Mouse (Mus musculus) brain, adult 2 months (tissue): ENCODE results near the gene Pax9.

Source experiments
- DNase-seq: peaks from one replicate; pipeline ENCODE4 v3.0.0; 2011; ENCODE audit warnings: low read depth, low spot score

Pax9 gene

DNA sequence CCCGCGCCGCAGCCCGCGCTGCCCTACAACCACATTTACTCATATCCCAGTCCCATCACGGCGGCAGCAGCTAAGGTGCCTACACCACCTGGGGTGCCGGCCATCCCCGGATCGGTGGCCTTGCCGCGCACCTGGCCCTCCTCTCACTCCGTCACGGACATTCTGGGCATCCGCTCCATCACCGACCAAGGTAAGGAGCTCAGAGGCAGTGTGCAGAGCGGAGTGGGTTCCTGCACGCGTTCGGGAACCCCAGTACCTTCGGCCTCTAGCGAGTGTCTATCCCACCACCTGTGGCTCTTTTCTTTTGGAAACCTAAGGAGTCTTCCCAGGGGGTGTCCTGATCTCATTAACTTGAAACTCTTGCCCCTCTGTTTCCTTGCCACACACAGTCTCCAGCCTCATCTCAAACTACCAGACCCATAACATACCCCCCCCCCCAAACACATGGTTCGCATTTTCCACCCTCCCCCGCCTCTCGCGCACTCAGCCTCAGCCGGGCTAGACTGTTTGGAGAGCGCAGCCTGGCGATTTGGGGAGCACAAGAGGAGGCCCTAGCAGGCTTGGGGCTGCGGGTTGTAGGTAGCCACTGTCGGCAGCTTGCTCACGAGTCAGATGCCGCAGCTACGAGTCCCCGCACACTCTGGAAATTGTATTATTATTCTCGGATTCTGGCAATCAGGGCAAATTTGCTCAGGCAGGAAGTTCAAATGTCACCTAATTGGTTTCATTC lies 5.6 kb downstream of the Pax9 start:
- no peak for DNase-seq

DNA sequence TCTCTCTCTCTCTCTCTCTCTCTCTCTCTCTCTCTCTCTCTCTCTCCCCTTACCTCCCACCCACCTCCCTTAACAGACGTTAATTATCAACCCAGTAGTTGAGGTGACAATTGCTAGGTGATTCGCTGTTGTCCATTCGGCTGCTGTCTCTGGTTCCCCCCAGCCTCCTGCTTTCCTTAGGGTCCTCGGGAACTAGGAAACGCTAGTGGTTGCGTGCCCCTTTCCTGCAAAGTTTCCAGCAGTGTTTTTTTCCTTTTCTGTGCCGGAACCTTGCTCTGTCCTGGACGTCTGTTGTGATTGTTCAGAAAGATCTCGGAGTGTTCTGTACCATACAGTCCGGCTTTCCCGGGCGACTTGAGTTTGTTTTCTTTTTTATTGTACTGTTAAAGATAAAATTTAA lies 6.2 kb downstream of the Pax9 start:
- no peak for DNase-seq

DNA sequence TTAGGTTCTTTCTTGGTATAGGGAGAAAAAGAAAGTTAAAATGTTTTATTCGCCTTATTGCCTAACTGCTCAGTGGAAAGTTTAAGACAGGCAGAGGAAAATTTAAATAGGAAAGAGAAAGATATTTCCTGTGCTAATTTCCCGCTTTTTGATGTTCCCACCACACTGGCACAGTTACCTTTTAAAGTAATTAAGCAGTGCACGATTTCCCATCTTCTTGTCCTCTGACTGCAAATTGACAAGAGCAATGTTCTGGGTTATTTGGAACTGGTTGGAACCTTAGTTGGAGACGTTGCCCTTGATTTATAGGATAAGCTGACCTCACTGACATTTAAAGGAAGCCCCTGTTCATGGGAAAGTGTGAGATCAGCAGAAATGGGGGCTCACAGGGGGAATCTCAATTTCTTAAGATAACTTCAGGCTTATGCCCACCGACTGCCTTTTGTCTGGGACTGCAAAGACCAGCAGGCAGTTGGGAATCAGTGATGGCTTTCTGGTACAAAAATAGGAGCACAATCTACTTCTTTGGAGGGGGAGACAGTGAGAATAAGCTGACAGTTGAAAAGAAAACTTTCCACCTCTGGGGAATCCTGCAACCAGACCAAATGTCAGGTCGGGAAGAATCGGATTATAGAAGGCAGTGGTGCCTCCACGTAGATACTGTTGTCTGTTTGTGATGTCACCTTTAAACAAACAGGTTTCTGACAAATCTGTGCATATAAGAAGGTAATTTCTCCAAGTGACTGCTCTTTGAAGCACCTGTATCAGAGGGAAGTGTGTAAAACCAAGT lies 6.8 kb downstream of the Pax9 start:
- no peak for DNase-seq

DNA sequence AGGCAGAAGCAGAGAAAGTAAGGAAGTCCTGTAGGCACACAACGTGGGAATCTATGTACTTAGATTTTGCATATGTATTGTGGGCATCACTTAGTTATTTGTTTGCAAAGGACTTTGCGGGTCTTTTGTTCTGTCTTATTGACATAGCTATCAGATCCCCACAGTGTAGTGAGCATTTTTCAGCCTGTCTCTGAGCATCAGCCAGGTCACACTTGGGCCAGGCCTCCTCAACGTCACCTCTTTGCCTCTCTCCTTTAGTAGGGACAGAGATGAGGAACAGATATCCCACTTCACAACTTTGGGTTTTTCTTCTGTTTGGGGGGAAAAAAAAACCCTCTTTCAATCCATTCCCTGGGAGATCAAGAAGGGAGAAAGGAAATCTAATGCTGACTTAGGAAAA lies 7.8 kb downstream of the Pax9 start:
- DNase-seq: no peak

DNA sequence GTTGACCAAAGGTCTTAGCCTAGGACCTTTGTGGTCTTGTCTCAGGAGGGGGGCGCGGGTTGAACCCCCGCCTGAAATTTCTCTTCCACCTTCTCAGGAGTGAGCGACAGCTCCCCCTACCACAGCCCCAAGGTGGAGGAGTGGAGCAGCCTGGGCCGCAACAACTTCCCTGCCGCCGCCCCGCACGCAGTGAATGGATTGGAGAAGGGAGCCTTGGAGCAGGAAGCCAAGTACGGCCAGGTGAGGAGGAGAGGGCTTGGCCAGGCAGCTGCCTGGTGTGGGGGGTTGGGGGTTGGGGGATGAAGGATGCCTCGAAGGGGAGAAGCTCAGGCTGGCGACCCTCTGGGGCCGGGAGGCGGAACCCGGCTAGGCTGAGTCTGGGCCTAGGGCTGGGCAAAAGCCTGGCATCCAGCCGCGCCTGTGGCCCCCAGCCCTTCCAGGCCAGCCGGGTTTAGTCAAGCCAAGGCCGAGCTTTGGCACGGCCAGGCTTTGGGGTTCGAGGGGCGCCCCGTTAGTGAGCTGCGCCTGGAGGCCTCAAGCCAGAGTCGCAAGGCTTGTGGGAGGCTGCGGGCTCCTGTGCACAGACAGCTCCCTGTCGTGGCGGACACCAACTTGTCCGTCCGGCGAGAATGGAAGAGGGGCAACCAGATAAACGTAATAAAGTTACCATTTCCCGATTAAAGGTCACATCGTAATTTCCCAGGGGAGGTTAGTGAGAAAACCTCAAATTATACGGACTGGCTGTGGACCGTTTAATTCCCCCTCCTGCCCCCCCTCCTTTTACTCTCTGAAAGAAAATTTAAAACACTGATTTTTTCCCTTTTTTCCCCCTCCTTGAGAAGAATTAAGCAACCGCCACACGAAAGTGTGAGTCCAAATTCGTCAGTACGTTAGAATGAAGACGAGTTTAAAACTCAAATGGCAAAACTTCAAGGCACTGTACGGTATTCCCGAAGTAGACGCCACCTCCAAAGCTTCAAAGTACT lies 8.6 kb downstream of the Pax9 start:
- no peak for DNase-seq

DNA sequence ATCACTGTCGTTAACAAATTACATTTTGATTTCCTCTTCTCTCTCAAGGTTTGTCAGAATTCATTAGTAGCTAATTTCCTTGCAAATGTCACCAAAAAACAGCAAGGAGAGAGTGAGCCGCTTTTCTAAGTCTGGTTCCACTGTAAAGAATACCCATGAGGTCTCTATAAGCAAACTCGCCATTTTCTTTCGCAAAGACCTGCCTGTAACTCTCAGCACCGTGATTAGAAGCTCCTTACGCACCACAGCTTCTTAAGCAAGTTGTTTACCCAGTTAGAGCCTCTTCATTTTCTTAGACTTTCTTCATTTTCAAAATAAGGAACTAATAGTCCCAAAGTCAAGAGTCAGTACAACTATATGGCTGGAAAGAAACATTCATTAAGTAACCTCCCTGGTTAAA lies 9.4 kb downstream of the Pax9 start:
- no peak for DNase-seq

DNA sequence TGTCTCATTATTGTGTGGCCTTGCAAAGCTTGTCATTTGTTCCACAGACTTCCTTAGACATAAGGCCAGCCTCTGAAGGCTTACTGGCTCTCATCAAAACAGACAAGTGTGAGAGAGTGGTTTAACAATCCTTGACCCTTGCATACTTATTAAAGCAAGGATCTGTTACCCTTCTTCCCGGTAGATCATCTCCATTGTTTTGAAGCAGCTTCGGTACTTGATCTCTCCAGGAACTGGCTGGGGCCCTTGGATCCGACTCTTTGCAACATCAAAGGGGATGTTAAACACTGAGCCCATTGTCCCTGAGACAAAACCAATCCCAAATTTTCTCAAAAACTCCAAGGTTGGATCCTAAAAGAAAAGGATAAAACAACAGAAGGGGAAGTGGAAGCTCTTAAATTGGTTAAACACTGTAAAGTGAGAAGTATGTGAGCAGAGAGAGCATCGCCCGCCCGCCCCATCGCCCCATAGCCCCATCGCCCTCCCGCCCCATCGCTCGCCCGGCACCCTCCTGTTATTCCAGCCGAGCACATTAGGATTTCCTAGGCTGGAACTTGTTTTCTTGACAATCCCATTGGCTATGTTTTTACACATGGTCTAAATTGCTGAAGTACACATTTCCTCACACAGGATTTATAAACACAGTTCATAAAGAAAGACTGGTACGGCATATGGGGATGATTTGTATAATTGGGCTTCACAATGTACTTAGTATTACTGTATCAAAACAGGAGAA lies 26.6 kb downstream of the Pax9 start:
- no peak for DNase-seq

DNA sequence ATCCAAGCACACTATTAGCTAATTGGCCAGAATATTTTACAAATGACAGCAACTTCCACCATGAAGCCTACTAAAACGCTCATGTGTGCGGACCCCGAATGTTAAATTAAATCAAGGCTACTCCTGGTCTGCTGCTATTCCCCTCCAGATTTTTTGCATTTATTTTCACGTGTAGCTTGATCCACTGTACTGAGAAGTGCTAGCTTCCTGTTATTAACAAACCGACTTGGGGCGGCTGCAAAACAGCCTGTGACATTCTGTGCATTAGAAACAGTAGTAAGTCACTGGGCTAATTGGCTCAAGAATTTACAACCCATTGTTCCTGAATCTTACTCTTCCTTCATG lies 27.1 kb downstream of the Pax9 start:
- DNase-seq: no peak

DNA sequence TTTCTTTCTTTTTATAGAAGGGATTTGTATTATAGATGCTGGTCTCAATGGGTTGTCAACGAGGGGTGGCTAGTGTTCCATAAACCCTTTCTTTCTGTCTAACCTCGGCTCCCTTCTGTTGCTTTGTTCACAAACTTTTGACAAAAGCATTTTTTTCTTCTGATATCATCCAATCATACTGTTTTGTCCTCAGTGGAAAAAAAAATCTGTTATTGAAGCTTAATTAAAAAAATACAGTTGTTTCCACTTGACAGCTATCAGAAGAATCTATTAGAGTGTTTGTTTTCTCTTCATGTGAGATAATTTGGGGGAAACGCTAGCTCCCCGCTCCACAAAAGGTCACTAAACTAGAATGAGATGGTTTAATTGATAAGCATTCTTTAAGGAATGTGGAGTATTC lies 36.1 kb downstream of the Pax9 start:
- DNase-seq: no peak

DNA sequence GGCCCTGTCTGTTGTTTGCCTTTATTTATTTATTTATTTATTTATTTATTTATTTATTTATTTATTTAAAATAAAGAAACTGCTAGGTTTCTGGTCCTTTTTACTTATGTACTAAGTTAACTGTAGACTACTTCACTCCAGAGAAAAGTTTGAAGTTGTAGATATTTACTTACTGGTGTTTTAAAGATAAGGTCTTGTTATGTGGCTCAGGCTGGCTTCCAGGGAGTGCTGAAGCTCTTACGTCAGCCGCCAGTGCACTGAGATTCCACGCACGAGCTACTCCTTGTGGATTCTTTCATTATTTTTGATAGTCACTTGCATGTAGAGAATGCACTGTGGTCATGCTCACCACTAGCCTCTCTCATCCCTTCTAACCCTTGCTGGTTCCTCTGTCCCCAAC lies 45.5 kb downstream of the Pax9 start:
- DNase-seq: no peak
